Mouse (Mus musculus): ENCODE measurements around the gene Upf2. TPM values are rescaled to one million over a fixed set of nuclear protein-coding genes. Genes with fewer than 3 reads are reported as not detected.
A peak's percentile ranks its signal among the peaks of the same experiment; 100 is the strongest.
"Not testable (repeated sequence)": the region's sequence is repeated elsewhere in the genome, so short reads cannot be mapped to it uniquely, and the experiment has no call there.

Upf2 gene
- polyA plus RNA-seq, 1 experiment from 2014 or later = 9.0 TPM

GRCm38 (mm10) chr2:5936550-5936949 is 14.7 kb upstream of the Upf2 start:
- Histone ChIP-seq H3K9ac (no peak overlapping the region), H3K27me3 (no peaks in the 10 kb centered on the region), H3K36me3 (no peaks in the 10 kb centered on the region), H3K4me2 (no peak overlapping the region), H3K9me3 (no peaks in the 10 kb centered on the region), H3K4me3 (no peak overlapping the region), H3K27ac (no peak overlapping the region), H3K4me1 (no peaks in the 10 kb centered on the region)
- ATAC-seq (ENCODE audit: borderline replicate concordance, extremely low read depth, low FRiP score, low TSS enrichment) = no peak
- 70% methylated on average over 4 of the region's 4 CpGs for WGBS

DNA sequence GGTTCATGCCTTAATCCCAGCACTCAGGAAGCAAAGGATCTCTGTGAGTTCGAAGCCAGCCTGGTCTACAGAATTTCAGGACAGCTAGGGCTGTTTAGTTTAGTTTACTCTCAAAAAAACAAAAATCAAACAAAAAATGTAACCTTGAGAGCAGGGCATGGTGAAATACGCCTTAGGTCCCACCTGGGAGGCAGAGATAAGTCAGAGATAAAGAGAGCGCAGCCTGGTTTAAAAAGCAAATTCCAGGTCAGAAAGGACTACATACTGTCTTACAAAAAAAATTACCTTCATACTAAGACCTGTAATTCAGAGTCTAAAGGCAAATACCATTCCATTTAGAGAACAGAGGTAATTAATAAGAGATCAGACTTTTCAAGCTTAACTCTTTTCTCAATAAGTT is 11.9 kb upstream of the Upf2 start:
- ATAC-seq (ENCODE audit: borderline replicate concordance, extremely low read depth, low FRiP score, low TSS enrichment) = no peak
- Histone ChIP-seq H3K36me3 (no peaks in the 10 kb centered on the region), H3K4me3 (no peak overlapping the region), H3K4me2 (no peak overlapping the region), H3K9ac (no peak overlapping the region), H3K27ac (no peak overlapping the region), H3K27me3 (no peaks in the 10 kb centered on the region), H3K4me1 (no peaks in the 10 kb centered on the region), H3K9me3 (no peaks in the 10 kb centered on the region)
- 74% methylated on average over 3 of the region's 3 CpGs for WGBS

DNA sequence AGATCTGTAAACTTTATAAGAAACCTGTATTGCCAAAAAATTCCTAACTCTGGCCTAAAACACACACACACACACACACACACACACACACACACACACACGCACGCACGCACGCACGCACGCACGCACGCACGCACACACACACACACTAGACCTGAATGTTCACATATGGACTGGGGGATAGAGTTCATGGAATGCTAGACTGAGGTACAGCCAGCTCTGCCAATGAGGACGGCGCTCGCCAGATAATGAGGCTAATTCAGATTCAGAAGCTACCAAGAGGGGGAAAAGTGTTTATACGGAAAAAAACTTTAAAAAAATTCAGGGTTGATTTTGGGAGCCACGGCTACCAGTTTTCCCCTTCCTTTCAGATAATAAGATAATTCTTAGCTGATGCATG is 11.4 kb upstream of the Upf2 start:
- 84% methylated on average over 12 of the region's 14 CpGs for WGBS
- H3K4me3 ChIP-seq = no peak overlapping the region
- no peaks in the 10 kb centered on the region for H3K4me1 ChIP-seq
- H3K9me3 ChIP-seq = no peaks in the 10 kb centered on the region
- no peaks in the 10 kb centered on the region for H3K27me3 ChIP-seq
- no peak overlapping the region for H3K9ac ChIP-seq
- no peak overlapping the region for H3K27ac ChIP-seq
- no peak overlapping the region for H3K4me2 ChIP-seq
- no peak for ATAC-seq (ENCODE audit: borderline replicate concordance, extremely low read depth, low FRiP score, low TSS enrichment)
- H3K36me3 ChIP-seq = no peaks in the 10 kb centered on the region

DNA sequence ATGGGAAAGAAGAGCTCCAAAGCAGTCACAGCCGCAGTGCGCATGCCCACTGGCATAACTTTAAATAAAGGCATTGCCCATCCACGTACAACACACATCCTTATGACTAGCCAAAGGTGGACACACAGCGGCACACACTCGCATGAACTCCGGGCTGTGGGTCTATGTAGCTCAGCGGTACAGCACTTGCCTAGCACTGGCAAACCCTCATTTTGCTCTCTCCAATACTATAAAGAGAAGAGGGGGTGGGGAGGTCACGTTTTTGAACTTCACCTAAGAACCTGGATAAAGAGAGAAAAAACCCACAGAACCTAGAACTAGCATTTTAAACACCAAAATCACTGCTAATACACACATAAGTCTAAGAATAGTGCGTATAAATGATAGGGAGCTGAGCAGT is 10.3 kb upstream of the Upf2 start:
- Histone ChIP-seq H3K36me3 (no peaks in the 10 kb centered on the region), H3K4me1 (no peaks in the 10 kb centered on the region), H3K4me2 (no peak overlapping the region), H3K4me3 (no peak overlapping the region), H3K27ac (no peak overlapping the region), H3K9ac (no peak overlapping the region), H3K27me3 (no peaks in the 10 kb centered on the region), H3K9me3 (no peaks in the 10 kb centered on the region)
- ATAC-seq (ENCODE audit: borderline replicate concordance, extremely low read depth, low FRiP score, low TSS enrichment) = no peak
- 91% methylated on average over 9 of the region's 9 CpGs for WGBS

DNA sequence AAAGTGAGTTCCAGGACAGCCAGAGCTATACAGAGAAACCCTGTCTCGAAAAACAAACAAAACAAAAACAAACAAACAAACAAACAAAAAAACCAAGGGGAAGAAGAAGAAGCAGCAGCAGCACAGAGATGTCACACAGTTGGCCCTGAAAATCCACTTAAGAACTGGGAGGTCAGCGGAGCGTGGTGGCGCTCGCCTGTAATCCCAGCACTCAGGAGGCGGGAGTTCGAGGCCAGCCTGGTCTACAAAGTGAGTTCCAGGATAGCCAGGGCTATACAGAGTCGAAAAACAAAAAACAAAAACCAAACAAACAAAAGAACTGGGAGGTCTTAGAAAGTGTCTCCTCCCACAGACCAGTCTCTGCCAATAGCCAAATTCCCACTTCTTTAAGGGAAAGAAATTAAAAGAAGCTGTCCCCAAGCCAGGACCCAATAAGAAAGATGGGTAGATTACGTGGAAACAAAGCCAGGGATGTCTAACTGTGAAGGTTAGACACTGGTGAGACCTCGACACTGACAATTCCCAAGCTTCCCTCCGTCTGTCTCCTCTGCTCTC is 9.3 kb upstream of the Upf2 start:
- no peaks in the 10 kb centered on the region for H3K9me3 ChIP-seq
- no peak for ATAC-seq (ENCODE audit: borderline replicate concordance, extremely low read depth, low FRiP score, low TSS enrichment)
- H3K36me3 ChIP-seq = no peaks in the 10 kb centered on the region
- peak overlapping the region; percentile 56 for H3K9ac ChIP-seq
- WGBS = 56% methylated on average over 11 of the region's 11 CpGs
- H3K4me1 ChIP-seq = no peaks in the 10 kb centered on the region
- H3K4me2 ChIP-seq = peak overlapping the region; percentile 93
- no peak overlapping the region for H3K27ac ChIP-seq
- peak overlapping the region; percentile 53 for H3K4me3 ChIP-seq
- H3K27me3 ChIP-seq = no peaks in the 10 kb centered on the region

- WGBS = under 1% methylated on average over 36 of the region's 36 CpGs
- Histone ChIP-seq H3K4me2 (peak within 1 kb of the TSS; percentile 93), H3K9me3 (no peaks in the 10 kb centered on the region), H3K27me3 (no peaks in the 10 kb centered on the region), H3K4me3 (peak within 1 kb of the TSS; percentile 53), H3K36me3 (no peaks in the 10 kb centered on the region), H3K27ac (no peak within 1 kb of the TSS), H3K4me1 (no peaks in the 10 kb centered on the region), H3K9ac (peak within 1 kb of the TSS; percentile 56)
- ATAC-seq (ENCODE audit: borderline replicate concordance, extremely low read depth, low FRiP score, low TSS enrichment) = peak; percentile 92
Observed at GRCm38 (mm10) chr2:5942416-5943032, 8.7 kb upstream of the Upf2 start, which contains the start of gene Dhtkd1. Dhtkd1 (minus strand) TSS chr2:5942792.

DNA sequence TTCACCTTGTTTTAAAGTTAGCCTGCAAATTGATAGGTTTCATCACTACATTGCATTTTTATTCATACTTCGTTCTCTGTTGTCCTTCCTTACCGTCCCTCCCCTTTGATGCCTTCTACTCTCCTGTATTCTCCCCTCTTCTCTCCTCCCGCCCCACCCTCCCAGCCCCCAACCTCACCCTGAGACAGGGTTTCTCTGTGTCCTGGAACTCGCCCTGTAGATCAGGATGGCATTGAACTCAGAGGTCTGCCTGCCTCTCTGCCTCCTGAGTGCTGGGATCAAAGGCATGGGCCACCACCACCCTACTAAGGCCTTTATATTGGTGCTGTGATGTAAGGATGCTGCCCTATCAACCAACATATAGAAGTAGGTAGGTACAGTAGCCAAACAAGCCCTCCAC is 8.2 kb upstream of the Upf2 start:
- ATAC-seq (ENCODE audit: borderline replicate concordance, extremely low read depth, low FRiP score, low TSS enrichment) = no peak
- H3K4me2 ChIP-seq = peak overlapping the region; percentile 93

GRCm38 (mm10) chr2:5945629-5946028 is 5.6 kb upstream of the Upf2 start:
- no peaks in the 10 kb centered on the region for H3K9me3 ChIP-seq
- H3K9ac ChIP-seq = no peak overlapping the region
- no peaks in the 10 kb centered on the region for H3K36me3 ChIP-seq
- 0 out of 2 replicates have a peak, but pooled peaks cover 4% of the 10 kb centered on the region for H3K4me1 ChIP-seq
- H3K4me3 ChIP-seq = no peak overlapping the region
- no peak overlapping the region for H3K4me2 ChIP-seq
- no peaks in the 10 kb centered on the region for H3K27me3 ChIP-seq
- no peak overlapping the region for H3K27ac ChIP-seq
- 81% methylated on average over 1 of the region's 1 CpGs for WGBS
- ATAC-seq (ENCODE audit: borderline replicate concordance, extremely low read depth, low FRiP score, low TSS enrichment) = no peak

More for the DNA sequence above, 8.2 kb upstream of the Upf2 start:
- Histone ChIP-seq H3K9me3 (no peaks in the 10 kb centered on the region), H3K9ac (peak overlapping the region; percentile 56; the same call in 1 of the 2 replicates), H3K27ac (no peak overlapping the region), H3K4me1 (no peaks in the 10 kb centered on the region), H3K36me3 (no peaks in the 10 kb centered on the region), H3K27me3 (no peaks in the 10 kb centered on the region), H3K4me3 (peak overlapping the region; percentile 53)
- WGBS = 36% methylated on average over 4 of the region's 4 CpGs

DNA sequence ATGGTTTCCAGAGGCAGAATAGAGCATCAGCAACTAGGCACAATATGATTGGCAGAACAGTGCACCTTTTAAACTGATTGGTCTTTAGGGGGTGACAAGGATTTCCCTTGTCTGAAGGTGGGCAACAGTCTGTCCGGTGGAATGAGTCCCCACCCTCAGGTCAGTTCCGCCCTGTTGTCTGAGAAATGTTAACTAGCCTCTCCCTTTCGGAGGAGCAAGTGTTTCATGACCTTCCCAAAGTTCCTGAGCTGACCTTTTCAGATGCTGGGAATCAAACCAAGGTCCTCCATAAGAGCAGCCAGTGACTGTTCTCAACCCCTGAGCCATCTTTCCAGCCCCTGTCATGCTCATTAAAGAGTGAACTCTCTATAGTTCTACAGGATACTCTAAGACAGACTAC is 4.4 kb upstream of the Upf2 start:
- H3K27ac ChIP-seq = no peak overlapping the region
- ATAC-seq (ENCODE audit: borderline replicate concordance, extremely low read depth, low FRiP score, low TSS enrichment) = no peak
- no peak overlapping the region for H3K4me3 ChIP-seq
- no peak overlapping the region for H3K4me2 ChIP-seq
- H3K4me1 ChIP-seq = 0 out of 2 replicates have a peak, but pooled peaks cover 4% of the 10 kb centered on the region
- no peaks in the 10 kb centered on the region for H3K27me3 ChIP-seq
- H3K9ac ChIP-seq = no peak overlapping the region
- H3K36me3 ChIP-seq = no peaks in the 10 kb centered on the region
- WGBS = 80% methylated on average over 3 of the region's 3 CpGs
- H3K9me3 ChIP-seq = no peaks in the 10 kb centered on the region

DNA sequence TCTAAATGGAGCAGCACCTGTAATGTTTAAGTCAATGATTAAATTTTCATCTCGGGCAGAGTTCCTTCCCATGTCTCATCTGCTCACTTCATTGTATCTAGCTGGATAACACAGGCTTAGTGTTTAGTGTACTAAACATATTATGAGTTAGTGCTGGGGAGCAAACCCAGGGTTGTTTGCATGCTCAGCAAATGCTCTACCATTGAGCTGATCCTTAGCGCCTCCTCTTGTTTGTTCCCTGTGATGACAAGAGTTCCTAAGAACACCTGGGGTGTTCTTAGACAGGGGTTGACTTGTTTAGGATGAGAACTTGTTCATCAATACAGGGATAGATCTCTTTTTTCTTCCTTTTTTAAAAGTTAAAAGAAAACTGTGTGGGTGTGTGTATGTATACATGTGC is 2.3 kb upstream of the Upf2 start:
- no peak overlapping the region for H3K9ac ChIP-seq
- no peaks in the 10 kb centered on the region for H3K36me3 ChIP-seq
- H3K27ac ChIP-seq = no peak overlapping the region
- H3K9me3 ChIP-seq = no peaks in the 10 kb centered on the region
- no peak overlapping the region for H3K4me3 ChIP-seq
- ATAC-seq (ENCODE audit: borderline replicate concordance, extremely low read depth, low FRiP score, low TSS enrichment) = no peak
- 86% methylated on average over 2 of the region's 2 CpGs for WGBS
- H3K4me2 ChIP-seq = no peak overlapping the region
- peaks cover 12% of the 10 kb centered on the region; the same call in 1 of the 2 replicates for H3K4me1 ChIP-seq
- H3K27me3 ChIP-seq = no peaks in the 10 kb centered on the region

- peak overlapping the region; percentile 90 for H3K4me3 ChIP-seq
- H3K27ac ChIP-seq; H3K27me3 ChIP-seq; ATAC-seq (ENCODE audit: borderline replicate concordance, extremely low read depth, low FRiP score, low TSS enrichment); H3K9me3 ChIP-seq; H3K36me3 ChIP-seq: not testable (repeated sequence)
- peak overlapping the region; percentile 52 for H3K4me2 ChIP-seq
- peak overlapping the region; percentile 45; the same call in 1 of the 2 replicates for H3K9ac ChIP-seq
- 91% methylated on average over 9 of the region's 9 CpGs for WGBS
- H3K4me1 ChIP-seq = peaks cover 12% of the 10 kb centered on the region; the same call in 1 of the 2 replicates
Observed at GRCm38 (mm10) chr2:5949821-5950220, 1.4 kb upstream of the Upf2 start.

GRCm38 (mm10) chr2:5950305-5950704 is 964 bp upstream of the Upf2 start:
- Histone ChIP-seq H3K4me1 (peaks cover 13% of the 10 kb centered on the region; the same call in 1 of the 2 replicates), H3K27me3 (no peaks in the 10 kb centered on the region), H3K4me3 (peak overlapping the region; percentile 90), H3K27ac (peak overlapping the region; percentile 54; the same call in 1 of the 2 replicates), H3K36me3 (no peaks in the 10 kb centered on the region), H3K9me3 (no peaks in the 10 kb centered on the region), H3K9ac (peak overlapping the region; percentile 45), H3K4me2 (peak overlapping the region; percentile 52)
- no peak for ATAC-seq (ENCODE audit: borderline replicate concordance, extremely low read depth, low FRiP score, low TSS enrichment)
- WGBS = 7% methylated on average over 6 of the region's 6 CpGs

Measured in lung, embryonic 15.5 days (tissue).